Mouse (Mus musculus) lung, postnatal 14 days (tissue): ENCODE results near the gene Sdc4.

Experiments used
- DNase-seq: peaks from one replicate; pipeline ENCODE4 v3.0.0; 2021

Sdc4 gene

DNA sequence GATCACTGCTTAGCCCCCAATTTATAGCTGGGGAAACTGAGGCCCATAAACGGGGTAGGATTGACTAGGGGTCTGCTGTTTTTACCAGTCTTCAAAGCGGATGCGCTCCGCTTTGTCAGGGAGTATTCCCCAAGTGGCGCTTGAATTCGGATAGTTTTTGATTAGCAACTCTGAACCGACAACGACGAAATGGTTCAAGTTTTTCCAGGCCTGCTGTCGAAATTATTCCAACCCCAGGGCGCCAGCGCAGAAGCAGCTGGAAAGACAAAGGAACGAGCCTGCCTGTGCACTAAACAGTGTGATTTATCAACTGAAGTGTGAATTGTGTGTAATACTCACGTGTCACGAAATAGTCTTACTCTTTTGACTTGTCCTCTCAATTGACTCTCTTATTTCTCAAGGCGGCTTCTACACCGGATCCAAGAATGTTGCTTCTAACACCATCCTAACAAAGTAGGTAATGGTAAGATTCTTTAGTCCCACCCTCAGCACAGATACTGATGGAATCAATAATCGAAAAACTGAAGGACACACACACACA lies at the start of gene Sdc4:
Gene Sdc4, minus strand, starts transcription at position 428 of the 541 bp plus-strand sequence.
- DNase-seq = no peak

GRCm38 (mm10) chr2:164487812-164488211 lies 44.1 kb upstream of the Sdc4 start:
- DNase-seq = no peak

- DNase-seq = no peak
Measured at GRCm38 (mm10) chr2:164487115-164487527, 43.4 kb upstream of the Sdc4 start.

GRCm38 (mm10) chr2:164486258-164487114 lies 42.8 kb upstream of the Sdc4 start:
- peak; percentile 77 for DNase-seq

- DNase-seq = peak; percentile 64
Measured at GRCm38 (mm10) chr2:164485681-164486257, 42.1 kb upstream of the Sdc4 start, which contains the start of gene Dbndd2. Gene Dbndd2 (plus strand): TSS chr2:164486106.

DNA sequence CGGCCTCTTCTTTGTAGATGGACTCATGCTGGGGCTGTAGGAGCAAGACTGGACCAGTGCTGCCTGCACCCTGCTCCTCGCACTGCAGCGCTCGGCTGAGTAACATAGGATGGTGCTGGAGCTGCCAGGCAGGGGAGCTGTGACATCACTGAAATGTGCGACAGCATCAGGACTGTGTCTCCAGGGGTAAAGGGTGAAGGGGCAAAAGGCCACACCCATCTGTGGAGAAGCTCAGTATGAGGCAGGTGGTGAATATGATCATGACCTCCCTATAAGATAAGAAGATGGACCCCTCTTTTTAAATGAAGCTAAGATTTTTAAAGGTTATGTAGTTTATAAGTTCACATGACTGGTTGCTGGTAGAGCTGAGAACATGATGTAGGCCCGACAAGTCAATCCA lies 29.9 kb upstream of the Sdc4 start, which contains the start of gene Trp53tg5:
Gene Trp53tg5, minus strand, starts transcription at position 101 of the 400 bp plus-strand sequence.
- DNase-seq = no peak

DNA sequence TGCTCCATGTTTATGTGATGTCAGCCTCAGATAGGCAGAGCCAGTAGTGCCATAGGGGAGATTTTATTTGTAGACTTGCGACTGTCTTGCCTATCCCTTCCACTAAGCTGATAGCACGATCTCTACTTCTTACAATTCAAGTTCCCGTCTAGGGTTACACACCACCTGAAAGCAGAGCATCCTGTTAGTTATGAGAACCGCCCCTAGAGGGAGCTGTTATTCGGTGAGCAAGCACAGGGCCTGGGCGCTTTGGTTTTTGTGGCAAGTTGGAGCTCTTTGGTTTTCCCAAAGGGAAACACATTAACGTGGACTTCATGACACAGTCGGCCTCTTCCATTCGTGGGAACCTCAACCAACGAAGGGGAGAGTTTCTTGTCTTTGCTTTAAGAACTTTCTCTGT lies 26.6 kb upstream of the Sdc4 start:
- DNase-seq = peak; percentile 79

DNA sequence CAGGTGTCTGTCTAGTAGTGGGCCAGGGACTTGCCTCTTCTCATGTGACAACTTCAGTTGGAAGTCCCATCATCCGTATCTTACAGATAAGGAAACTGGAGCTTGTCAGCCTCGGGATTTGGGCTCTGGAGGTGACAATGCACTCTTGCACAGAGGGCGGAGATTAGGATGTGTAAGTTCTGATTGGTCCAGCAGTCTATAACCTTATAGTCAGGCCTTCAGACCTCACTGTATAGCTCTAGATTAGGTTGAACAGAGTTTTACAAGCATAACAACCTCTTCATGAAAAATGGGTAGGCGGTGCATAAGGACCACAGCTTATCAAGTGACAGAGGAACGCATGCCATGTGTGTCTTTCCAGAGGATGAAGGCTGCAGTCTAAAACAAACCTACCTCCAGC lies 23.1 kb upstream of the Sdc4 start:
- no peak for DNase-seq

DNA sequence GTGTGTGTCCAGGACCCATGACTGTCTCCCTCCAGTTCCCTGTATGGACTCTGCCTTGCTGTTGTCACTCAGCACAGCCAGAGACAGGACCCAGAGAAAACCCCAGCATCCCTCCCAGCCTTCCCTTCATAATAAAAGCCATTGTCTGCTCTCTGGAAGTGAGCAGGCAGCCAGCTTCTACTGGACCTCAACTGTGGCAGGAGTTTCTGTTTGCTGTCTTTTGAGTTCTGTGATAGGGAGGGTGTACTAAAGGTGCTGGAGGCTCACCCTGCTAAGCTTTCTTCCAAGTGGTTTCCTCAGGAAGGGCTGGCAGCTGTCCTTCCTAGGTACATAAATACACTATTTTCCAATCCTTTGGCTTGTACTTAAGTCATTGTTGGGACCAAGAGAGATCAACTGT lies 21.5 kb upstream of the Sdc4 start:
- DNase-seq = no peak

DNA sequence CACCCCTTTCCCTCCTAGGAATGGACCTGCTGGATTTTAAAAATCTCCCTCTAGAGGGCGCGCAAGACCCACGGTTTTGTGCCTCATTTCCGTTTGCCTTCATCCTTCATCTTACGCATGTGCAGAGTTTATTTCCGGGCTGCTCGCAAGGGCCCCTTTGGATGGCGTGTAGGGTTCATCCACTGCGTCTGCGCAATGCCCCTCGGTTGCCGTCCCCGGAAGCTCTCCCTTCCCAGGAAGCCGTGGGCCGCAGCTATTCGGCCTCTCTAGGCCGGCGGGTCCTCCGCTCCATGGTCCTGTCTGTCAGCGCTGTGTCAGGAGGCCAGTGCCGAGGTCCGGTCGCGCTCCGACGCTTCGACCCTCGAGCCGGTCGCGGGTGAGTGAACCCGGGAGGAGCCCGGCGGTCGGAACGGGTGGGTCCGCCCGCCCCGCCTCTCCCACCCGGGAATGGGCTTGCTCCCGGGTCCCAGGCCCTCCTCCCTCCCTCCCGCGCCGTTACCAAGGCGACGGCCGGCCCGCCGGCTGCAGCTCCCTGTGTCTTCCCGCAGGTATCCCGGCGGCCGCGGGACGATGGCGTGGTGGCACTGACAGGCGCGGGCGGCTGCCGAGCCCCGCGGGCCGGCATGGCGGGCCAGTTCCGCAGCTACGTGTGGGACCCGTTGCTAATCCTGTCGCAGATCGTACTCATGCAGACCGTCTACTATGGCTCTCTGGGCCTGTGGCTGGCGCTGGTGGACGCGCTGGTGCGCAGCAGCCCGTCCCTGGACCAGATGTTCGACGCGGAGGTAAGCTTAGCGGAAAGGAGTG lies 17.3 kb upstream of the Sdc4 start, which contains the start of gene Gm20458:
Gene Gm20458, plus strand, starts transcription at position 223 of the 807 bp plus-strand sequence.
- DNase-seq = peak; percentile 96

DNA sequence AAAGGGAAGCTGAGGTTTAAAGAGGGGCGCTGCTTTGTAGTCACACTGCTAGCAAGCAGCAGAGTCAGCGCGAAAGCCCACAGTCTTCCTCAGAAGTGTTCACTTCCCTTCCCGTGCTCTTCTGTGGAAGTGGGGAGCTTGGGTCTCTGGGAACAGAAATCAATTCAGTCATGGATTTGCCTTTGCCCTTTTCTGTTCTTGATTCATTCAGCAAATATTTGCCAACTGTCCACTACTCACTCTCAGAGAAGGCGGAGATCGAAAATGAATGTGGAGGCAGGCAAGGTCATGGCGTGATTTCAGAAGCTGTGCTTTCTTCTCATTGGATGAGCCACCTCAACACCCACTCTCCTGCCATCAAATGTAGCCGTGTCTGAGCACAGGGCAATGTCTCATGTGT lies 14.8 kb upstream of the Sdc4 start:
- DNase-seq = no peak

DNA sequence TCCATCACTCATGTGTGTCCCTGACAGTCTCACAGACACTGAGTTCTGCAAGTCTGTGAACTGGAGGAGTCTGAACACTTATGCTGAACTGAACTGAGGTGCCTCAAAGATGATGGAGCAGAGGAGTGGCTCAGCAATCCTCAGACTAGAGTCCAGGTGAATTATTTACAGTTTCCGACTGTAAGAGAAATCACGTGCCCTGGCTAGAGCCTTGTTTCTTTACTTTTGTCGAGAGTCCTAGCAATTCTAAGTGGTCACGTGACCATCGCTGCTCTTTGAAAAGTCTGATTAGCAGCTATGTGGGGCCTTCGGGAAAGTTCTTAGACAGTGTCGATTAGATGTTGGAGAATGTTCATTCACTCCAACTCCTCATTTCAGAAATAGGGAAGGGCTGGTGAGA lies 14.3 kb upstream of the Sdc4 start:
- peak; percentile 57 for DNase-seq

DNA sequence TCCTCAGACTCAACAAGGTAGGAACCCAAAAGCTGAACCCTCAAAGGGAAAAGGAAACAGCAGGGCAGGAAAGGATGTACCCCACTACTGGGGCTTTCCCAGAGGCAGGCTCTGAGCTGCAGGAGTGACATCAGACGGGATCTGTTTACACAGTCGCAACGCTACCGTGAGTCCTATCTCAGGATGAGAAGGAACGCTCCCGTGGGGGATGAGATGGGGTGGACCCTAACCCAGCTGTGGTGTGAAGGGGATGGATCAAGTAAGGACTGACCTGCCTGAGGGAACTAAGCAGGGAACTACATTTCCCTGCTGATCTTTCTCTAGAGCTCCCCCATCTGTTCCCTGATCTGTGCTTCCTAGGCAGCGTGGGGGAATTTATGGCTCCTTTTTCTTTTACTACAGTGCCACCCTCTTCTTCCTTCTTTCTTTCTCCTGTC lies 13.2 kb upstream of the Sdc4 start, which contains the start of gene Sys1:
Gene Sys1, plus strand, starts transcription at position 101 of the 437 bp plus-strand sequence.
- DNase-seq = no peak

- no peak for DNase-seq
Measured at GRCm38 (mm10) chr2:164456413-164456812, 12.7 kb upstream of the Sdc4 start.

- DNase-seq = peak; percentile 67
Measured at GRCm38 (mm10) chr2:164455421-164456190, 11.9 kb upstream of the Sdc4 start.

DNA sequence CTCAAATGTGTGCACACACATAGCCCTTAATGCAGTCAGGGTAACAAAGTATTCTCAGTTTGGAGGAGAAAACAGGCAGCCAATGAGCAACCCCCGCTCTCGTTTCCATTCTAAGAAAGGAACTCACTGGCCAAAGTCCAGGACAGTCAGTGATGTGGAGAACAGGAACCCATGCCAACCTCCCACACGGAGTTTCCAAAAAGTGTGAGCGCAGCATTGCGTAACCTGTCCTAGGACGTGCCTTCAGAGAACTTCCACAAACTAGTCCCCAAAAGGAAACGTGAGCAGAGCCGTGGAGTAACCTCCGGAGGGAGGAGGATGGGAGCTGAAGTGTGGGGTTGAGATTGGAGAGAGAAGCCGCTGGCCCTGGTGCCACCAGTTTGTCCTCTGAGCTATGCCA lies 11.2 kb upstream of the Sdc4 start:
- peak; percentile 91 for DNase-seq

DNA sequence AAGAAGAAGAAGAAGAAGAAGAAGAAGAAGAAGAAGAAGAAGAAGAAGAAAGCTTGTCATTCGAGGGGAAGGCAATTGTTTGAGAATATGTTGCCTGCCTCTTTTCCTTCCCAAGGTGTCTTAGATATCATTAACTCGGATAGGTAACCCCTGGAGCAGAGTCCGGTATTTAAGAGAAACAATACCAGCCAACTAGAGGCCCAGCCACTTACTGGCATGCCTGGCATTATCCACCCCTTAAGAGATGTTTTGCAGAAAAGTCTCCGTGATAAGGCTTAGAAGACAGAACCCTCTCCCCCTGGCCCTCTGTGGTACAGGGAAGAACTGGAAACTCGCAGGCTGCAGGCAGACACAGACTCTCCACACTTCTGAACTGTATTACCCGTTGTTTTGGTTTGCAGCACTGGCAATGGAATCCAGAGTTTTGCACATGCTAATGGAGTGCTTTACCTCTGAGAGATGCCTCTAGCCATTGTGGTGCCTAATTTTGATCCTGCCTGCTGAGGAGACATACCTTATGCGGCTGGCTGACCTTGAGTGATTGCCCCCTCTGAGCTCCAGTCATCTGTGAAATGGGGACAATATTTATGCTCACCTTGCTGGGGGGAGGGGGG lies 10.3 kb upstream of the Sdc4 start:
- DNase-seq = no peak

GRCm38 (mm10) chr2:164453047-164453757 lies 9.5 kb upstream of the Sdc4 start:
- no peak for DNase-seq

- peak; percentile 75 for DNase-seq
Measured at GRCm38 (mm10) chr2:164452000-164452676, 8.5 kb upstream of the Sdc4 start.

- no peak for DNase-seq
Measured at GRCm38 (mm10) chr2:164449341-164450042, 5.8 kb upstream of the Sdc4 start.
